Mouse (Mus musculus) ES-Bruce4 (cell line): ENCODE results near the gene Slc25a39. TPM values are rescaled to one million over a fixed set of nuclear protein-coding genes. Genes with fewer than 3 reads are reported as not detected.

ENCODE experiments used
- H3K27ac ChIP-seq: 2 replicates; pipeline ENCODE4 v1.5.1; 2012; ENCODE audit warnings: low read length, inconsistent platforms; ENCODE audit not compliant: insufficient read depth
- H3K27me3 ChIP-seq: 2 replicates; pipeline ENCODE4 v1.6.1; 2012; ENCODE audit warnings: mild to moderate bottlenecking, low read length, inconsistent platforms; ENCODE audit not compliant: control insufficient read depth, poor library complexity, insufficient read depth, severe bottlenecking
- H3K36me3 ChIP-seq: 2 replicates; pipeline ENCODE4 v1.6.1; 2012; ENCODE audit warnings: inconsistent platforms, mild to moderate bottlenecking, low read length, moderate library complexity; ENCODE audit not compliant: control insufficient read depth, poor library complexity, insufficient read depth, severe bottlenecking
- H3K4me1 ChIP-seq: one replicate; pipeline ENCODE4 v1.8.1; 2011; ENCODE audit warnings: low read length; ENCODE audit not compliant: control insufficient read depth, insufficient read depth
- H3K4me3 ChIP-seq: 2 replicates; pipeline ENCODE4 v1.5.1; 2011; ENCODE audit warnings: low read depth, mild to moderate bottlenecking, low read length
- H3K9ac ChIP-seq: 2 replicates; pipeline ENCODE4 v1.6.1; 2012; ENCODE audit warnings: low read depth, mild to moderate bottlenecking, inconsistent platforms; ENCODE audit not compliant: poor library complexity, severe bottlenecking
- H3K9me3 ChIP-seq: replicated peaks from 2 replicates; pipeline ENCODE4 v1.6.1; 2012; ENCODE audit warnings: mild to moderate bottlenecking, low read length, inconsistent platforms; ENCODE audit not compliant: control insufficient read depth, poor library complexity, insufficient read depth, severe bottlenecking
- CTCF ChIP-seq: IDR thresholded peaks from one replicate; pipeline ENCODE4 v1.8.1; 2011; ENCODE audit warnings: low read depth, low read length
- EP300 ChIP-seq: IDR thresholded peaks from 2 replicates; pipeline ENCODE4 v1.6.1; 2011; ENCODE audit warnings: low read depth, low read length; ENCODE audit not compliant: insufficient read depth
- POLR2A ChIP-seq: IDR thresholded peaks from one replicate; pipeline ENCODE4 v1.8.1; 2011; ENCODE audit warnings: low read length; ENCODE audit not compliant: insufficient read depth
- polyA plus RNA-seq: library from polyadenylated mRNA; stranded (reverse); fragments of >200 nt; gene quantifications from 2 replicates; pipeline ENCODE4 v1.2.4, GENCODE M21; 2011; ENCODE audit warnings: low read depth; ENCODE audit not compliant: missing spikeins, insufficient read depth, insufficient read length

The Slc25a39 gene
- polyA plus RNA-seq, 1 experiment = 284 TPM

- Histone ChIP-seq H3K27ac (peak overlapping the region; percentile 95), H3K4me1 (peaks cover 9% of the 10 kb centered on the region), H3K9me3 (0 out of 2 replicates have a peak, but pooled peaks cover 4% of the 10 kb centered on the region), H3K4me3 (peak overlapping the region; percentile 44), H3K27me3 (no peaks in the 10 kb centered on the region), H3K36me3 (no peaks in the 10 kb centered on the region), H3K9ac (peak overlapping the region; percentile 56)
- TF ChIP-seq POLR2A = peak; percentile 15
- peak; percentile 75 for TF ChIP-seq EP300
- TF ChIP-seq CTCF = no peak
These were observed 32.3 kb downstream of the Slc25a39 start for GRCm38 (mm10) chr11:102375196-102376173.

GRCm38 (mm10) chr11:102374108-102374725 lies 33.5 kb downstream of the Slc25a39 start:
- Histone ChIP-seq H3K36me3 (no peaks in the 10 kb centered on the region), H3K27me3 (no peaks in the 10 kb centered on the region), H3K4me3 (no peak overlapping the region), H3K9ac (no peak overlapping the region), H3K9me3 (0 out of 2 replicates have a peak, but pooled peaks cover 4% of the 10 kb centered on the region), H3K27ac (no peak overlapping the region), H3K4me1 (peaks cover 9% of the 10 kb centered on the region)
- TF ChIP-seq CTCF (no peak), EP300 (no peak), POLR2A (no peak)

- Histone ChIP-seq H3K27me3 (no peaks in the 10 kb centered on the region), H3K4me1 (peaks cover 9% of the 10 kb centered on the region), H3K4me3 (no peak overlapping the region), H3K36me3 (no peaks in the 10 kb centered on the region), H3K9me3 (no peaks in the 10 kb centered on the region), H3K9ac (no peak overlapping the region), H3K27ac (no peak overlapping the region; the same call in 1 of the 2 replicates)
- TF ChIP-seq CTCF (no peak), EP300 (0 out of 2 replicates have a peak, but pooled peaks have one; percentile 11), POLR2A (no peak)
These were observed 34.1 kb downstream of the Slc25a39 start for GRCm38 (mm10) chr11:102373646-102374045.

GRCm38 (mm10) chr11:102372936-102373335 lies 34.8 kb downstream of the Slc25a39 start:
- Histone ChIP-seq H3K27me3 (no peaks in the 10 kb centered on the region), H3K9ac (0 out of 2 replicates have a peak overlapping the region, but pooled peaks have one; percentile 0), H3K9me3 (no peaks in the 10 kb centered on the region), H3K36me3 (no peaks in the 10 kb centered on the region), H3K4me3 (0 out of 2 replicates have a peak overlapping the region, but pooled peaks have one; percentile 11), H3K27ac (peak overlapping the region; percentile 19; the same call in 1 of the 2 replicates), H3K4me1 (peaks cover 9% of the 10 kb centered on the region)
- TF ChIP-seq EP300 (no peak), POLR2A (no peak), CTCF (no peak)

- Histone ChIP-seq H3K36me3 (no peaks in the 10 kb centered on the region), H3K9me3 (no peaks in the 10 kb centered on the region), H3K27ac (no peak overlapping the region), H3K9ac (no peak overlapping the region), H3K4me1 (peaks cover 11% of the 10 kb centered on the region), H3K27me3 (no peaks in the 10 kb centered on the region), H3K4me3 (no peak overlapping the region)
- TF ChIP-seq POLR2A (no peak), EP300 (no peak), CTCF (no peak)
These were observed 35.6 kb downstream of the Slc25a39 start for GRCm38 (mm10) chr11:102371926-102372685.
